Mouse (Mus musculus): Measurements from ENCODE around the gene Itga9.

DNA sequence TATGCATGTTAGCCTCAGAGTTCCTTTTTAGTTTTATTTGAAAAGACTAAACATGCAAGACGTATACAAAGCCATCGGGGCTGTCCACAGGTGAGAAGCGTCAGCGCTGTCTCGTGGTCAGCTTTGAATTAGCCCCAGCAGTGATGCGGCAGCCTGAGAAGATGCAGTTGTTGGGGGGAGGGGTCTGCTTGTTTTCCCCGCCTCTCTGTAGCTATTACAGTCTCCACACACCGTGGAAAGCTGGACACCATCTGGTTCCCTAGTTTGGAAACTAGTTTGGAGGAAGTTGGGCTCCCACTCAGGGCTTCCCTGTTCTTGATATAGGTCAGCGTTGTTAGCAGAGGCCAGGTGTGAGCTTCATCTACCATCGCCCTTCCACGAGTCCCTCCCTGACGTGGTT lies 266.5 kb downstream of the Itga9 start:
- TF ChIP-seq CTCF (IDR thresholded peaks at IDR 0.05; ENCODE audit: borderline replicate concordance, control insufficient read depth, extremely low read depth, insufficient read depth, low read length, poor library complexity): no peak
- no peak for TF ChIP-seq POLR2A (IDR thresholded peaks at IDR 0.05; ENCODE audit: control insufficient read depth, extremely low read depth, insufficient read depth, low read length, poor library complexity)

Measured in thymus, adult 2 months (tissue).